Mouse (Mus musculus) heart, adult 2 months (tissue): ENCODE data around the gene Gm973.

Source experiments
- CTCF ChIP-seq: fragments of 200-600 bp; IDR thresholded peaks from 2 replicates; pipeline ENCODE4 v1.8.1; 2022; ENCODE audit warnings: antibody characterized with exemption, mild to moderate bottlenecking, moderate library complexity
- POLR2A ChIP-seq: fragments of 200-500 bp; IDR thresholded peaks from 2 replicates; pipeline ENCODE4 v1.6.1; 2011; ENCODE audit warnings: mild to moderate bottlenecking, low read depth, low read length, control low read depth; ENCODE audit not compliant: insufficient read depth

DNA sequence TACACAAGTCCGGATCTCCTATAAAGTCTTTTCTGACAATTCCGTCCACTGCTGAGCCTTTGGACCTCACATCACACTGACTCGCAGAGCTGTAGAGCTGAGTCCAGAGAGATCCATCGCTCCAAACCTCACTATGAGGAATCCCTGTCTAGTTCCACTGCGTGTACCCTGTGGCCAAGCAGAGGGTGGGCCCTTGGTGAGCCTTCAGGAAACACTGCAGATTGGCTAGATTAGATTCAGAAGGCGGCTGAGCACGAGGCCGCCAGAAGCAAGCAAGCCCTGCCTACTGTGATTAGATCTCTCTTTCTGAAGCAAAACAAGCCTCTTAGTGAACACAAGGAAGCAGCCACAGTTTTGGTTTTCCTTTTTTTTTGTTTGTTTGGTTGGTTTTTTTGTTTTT is 27.8 kb downstream of the Gm973 start:
- TF ChIP-seq CTCF, result no peak
- TF ChIP-seq POLR2A, result no peak
